Mouse (Mus musculus): ENCODE results near the gene Fam57b.

Fam57b gene

GRCm38 (mm10) chr7:126799468-126800268, 2.2 kb downstream of the Fam57b start:
- DNase-seq = no peak

GRCm38 (mm10) chr7:126800269-126801056, 3.0 kb downstream of the Fam57b start:
- DNase-seq = no peak

GRCm38 (mm10) chr7:126801057-126801422, 3.6 kb downstream of the Fam57b start:
- DNase-seq = no peak

DNA sequence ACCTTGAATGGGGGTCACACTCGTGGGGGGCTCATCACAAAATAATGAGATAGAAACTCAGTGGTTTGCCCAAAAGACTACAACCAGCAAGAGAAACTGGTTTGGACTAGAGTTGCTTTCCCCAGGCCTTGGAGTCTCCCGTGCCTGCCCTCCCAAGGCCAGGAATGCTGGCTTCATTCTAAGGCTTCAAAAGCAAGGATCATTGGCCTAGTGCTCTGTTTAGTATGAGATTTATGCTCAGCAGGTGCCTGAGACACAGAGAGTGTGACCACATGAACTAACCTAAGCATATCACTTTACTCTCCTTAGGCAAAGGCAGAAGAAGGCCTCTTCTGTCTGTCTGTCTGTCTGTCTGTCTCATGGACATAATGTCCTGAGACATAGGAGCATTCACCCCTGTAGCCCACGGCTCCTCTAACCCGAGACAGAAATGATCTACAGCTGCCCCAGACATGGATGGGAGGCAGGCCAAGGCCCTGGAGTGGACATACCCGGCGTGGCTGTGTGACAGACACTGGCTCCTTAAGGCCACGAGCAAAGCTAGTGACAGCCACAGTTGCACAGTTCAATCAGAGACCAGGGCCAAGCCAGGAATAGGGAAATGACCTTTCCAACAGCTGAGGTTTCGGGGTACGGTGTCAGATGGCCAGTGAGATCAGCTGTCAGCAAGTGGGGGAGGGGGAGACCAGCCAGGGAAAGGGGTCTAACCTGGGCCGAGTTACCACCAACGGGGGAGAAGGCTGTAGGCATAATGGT, 4.8 kb downstream of the Fam57b start:
- no peak for DNase-seq

DNA sequence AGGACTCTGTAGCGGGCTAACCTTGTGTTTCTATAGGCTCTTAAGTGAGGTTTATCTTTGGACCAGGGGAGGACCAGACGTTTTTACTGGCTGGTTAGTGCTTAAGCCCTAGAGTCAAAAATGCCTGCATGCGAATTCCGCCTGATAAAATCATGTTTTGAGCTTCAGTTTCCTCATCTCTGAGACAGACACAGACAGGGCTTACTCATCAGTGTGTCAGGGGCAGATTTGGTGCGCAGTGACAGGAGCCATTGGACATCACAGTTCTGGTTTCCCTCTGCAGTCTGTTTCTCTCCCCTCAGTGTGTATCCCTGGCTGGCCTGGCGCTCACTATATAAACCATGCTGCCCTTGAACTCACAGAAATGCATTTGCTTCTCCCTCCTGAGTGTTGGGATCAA, 5.7 kb downstream of the Fam57b start:
- no peak for DNase-seq

DNA sequence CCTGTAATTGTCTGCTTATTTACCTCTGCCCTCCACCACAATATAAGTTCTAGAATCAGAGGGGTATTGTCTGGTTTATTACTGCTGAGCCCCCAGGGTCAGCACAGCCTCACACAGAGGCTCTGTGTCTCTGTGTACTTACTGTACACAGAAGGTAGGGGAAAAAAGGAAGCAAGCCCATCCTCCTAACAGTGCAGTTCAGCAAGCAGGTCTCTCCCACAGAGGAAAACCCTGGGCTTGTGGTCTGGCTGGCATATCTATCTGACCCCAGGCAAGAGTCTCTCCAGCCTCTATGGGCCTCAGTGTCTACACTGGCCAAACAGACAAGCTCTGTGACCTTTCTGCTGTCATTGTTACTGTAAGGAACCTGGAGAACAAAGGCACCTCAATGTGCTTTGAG, 6.3 kb downstream of the Fam57b start:
- DNase-seq = no peak

DNA sequence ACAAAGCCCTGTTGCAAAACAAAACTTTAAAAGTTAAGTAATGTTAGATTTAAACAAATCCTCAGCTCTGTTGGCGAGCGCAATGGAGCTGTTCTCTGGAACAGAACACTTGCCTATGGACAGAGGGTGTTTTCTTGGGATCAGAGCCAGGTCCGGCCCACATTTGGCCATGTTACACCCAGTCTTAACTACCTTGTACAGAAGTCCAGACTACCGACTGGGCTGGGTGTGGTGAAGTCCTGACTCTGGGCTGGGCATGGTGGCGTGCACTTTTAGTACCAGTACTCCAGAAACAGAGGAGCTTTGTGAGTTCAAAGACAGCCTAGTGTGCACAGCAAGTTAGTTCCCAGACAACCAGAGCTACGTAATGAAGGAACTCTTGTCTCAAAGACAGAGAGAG, 9.5 kb downstream of the Fam57b start:
- no peak for DNase-seq

- no peak for DNase-seq
Measured at GRCm38 (mm10) chr7:126807405-126807804, 9.9 kb downstream of the Fam57b start.

DNA sequence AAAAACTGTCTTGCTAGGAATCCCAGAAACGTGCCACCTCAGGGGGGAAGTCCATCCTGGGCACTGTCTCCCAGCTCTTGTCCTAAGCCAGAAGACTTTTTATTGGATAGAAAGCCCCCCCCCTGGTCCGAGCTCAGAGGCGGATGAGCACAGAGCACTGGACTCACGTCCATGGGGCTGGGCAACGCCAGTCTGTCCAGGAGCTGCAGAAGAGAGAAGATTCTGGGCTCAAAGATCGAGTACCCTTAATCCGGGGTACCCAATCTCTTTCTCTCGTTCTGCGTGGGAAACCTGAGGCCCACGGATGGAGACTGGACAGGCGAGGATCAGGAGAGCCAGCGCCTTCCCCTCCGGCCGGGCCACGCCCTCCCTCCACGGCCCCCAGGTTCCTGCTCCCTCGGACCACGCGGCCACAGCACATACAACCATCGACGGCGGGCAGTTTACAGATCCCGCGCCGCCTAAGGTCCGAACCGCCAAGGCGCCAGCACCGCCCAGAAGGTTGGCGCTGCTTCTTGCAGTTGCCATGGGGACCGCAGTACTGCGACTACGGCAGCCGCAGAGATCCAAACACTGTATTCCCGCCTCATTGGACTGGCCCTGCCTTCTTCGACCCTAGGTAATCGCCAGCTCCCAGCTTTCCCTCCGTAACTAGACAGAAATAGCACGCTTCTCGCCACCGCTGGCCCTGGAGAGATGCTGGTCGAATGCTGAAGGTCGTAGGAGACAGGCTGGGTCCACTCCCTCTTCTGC, 11.4 kb downstream of the Fam57b start:
- peak; percentile 95 for DNase-seq

GRCm38 (mm10) chr7:126809723-126810369, 12.4 kb downstream of the Fam57b start:
- no peak for DNase-seq

- no peak for DNase-seq
Measured at GRCm38 (mm10) chr7:126815726-126816222, 18.3 kb downstream of the Fam57b start.

DNA sequence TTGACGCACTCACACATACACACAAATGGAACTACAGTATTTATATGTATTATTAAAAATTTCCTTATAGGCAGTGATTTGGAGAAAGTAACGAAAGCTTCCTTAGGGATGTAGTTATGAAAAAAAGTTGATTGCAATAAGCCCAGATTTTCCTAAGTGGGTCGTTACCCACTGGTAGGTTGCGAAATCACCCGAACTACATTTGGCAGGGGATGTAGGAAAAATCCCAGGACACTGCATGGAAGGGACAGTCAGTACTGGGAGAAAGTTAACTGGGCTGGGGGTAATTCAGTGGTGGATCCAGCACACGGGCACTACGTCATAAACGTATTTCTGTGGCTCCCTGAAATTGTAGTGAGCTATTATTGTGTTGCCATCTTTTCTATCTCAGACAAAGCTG, 19.0 kb downstream of the Fam57b start:
- no peak for DNase-seq

DNA sequence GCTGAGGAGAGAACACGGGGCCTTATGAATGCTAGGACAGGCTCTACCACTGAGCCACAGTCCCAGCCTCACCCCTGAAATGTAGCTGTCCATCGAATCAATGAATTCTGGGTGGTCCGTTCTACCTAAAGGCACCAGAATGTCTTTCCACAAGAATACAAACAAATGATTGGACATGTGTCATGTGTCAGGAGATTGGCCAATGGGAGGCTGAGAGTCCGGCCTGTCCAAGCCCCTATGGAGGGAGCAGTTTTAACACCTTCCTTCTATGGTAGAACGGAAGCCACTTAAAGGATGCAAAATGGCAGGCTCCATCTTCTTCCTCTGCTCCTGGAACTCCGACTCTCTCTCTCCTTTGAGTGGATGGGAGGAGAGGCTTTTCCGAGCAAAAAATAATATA, 20.1 kb downstream of the Fam57b start:
- DNase-seq = no peak

DNA sequence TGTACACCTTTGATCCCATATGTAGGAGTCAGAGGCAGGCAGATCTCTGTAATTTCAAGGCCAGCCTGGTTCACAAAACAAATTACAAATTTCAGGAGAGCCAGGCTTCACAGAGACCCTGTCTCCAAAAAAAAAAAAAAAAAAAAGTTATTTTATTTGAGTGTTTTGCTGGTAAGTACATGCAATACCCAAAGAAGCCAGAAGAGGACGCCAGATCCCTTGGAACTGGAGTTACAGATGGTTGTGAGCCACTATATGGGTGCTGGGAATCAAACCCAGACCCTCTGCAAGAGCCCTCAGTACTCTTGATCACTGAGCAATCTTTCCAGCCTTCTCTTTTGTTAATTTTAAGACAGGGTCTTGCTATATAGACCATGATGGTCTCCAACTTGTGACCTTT, 21.4 kb downstream of the Fam57b start:
- no peak for DNase-seq

DNA sequence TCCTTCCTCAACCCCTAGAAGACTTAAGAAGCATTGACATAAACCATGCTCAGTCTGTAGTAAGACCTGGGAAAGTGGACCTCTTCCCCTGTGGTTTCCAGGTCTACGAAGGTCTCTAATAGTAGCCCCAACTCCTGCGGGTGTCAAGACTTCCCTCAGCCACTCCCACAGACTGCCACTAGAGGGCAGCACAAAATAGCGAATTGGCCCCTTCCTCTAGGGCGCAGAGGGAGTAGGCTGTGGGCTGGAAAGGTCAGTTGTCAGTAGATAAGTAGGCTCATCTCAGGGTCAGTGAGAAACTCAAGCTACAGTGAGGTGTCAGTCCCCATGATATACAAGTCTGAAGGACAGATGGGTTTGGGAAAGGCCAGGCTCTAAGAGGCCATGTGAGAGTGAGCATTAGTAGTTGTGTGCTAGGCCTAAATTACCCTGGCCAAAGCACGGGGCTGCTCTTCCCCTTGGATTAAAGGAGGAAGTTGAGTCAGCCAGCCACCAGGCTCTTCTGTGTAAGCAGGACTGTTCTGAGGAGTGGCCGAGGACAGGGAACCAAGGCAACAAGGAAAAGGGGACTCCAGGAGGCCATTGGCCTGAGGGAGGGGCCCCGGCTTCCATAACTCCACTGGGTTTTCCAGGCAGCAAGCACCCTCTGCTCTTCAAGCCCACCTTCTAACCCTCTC, 24.5 kb downstream of the Fam57b start:
- peak; percentile 87 for DNase-seq

GRCm38 (mm10) chr7:126822741-126823140, 25.3 kb downstream of the Fam57b start:
- no peak for DNase-seq

- peak; percentile 53 for DNase-seq
Measured at GRCm38 (mm10) chr7:126823202-126823711, 25.8 kb downstream of the Fam57b start.

DNA sequence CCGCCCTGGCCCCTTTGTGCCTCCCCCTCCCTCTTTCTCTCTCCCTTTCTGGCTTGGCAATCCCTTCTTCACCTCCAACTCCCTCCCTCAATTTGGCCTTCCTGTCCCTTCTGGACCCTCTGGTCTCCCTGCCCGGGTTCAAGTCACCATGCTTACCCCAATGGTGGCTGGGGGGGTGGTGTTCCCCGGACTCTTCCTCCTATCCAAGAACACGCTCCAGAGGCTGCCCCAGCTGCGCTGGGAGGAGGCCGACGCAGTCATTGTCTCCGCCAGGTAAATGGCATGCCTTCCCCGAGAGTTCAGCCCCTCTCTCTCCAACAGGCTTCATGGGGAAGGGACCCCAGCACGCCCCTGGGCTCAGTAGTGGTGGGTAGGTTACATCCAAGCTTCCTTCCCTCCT, 26.5 kb downstream of the Fam57b start:
- DNase-seq = no peak

- DNase-seq = peak; percentile 54
Measured at GRCm38 (mm10) chr7:126825403-126825802, 27.9 kb downstream of the Fam57b start.

GRCm38 (mm10) chr7:126825952-126826351, 28.5 kb downstream of the Fam57b start:
- DNase-seq = no peak

DNA sequence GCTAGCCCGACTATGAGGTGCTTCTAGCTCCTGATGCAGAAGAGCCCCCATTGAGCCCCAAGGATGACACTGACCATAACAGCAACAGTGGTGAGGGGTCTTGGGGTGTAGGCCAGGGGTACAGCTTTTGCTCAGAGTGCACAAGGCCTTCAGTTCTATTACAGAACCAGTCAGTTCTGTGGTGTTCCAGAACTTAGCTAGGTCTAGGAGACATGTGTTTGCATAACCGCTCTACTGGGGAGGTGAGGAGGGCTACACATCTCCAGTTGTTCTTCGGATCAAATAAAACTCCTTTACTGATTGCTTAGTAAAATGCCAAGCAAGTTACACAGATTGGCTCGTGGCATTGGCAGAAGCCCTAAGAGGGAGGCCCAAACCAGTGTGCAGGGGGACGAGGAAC, 34.1 kb downstream of the Fam57b start, which contains the start of gene 4930451I11Rik:
Gene 4930451I11Rik, minus strand, starts transcription at position 101 of the 400 bp plus-strand sequence.
- DNase-seq = no peak
